Comparison of ENCODE assay signal across 31 mouse cellular contexts in the genomic region with DNA sequence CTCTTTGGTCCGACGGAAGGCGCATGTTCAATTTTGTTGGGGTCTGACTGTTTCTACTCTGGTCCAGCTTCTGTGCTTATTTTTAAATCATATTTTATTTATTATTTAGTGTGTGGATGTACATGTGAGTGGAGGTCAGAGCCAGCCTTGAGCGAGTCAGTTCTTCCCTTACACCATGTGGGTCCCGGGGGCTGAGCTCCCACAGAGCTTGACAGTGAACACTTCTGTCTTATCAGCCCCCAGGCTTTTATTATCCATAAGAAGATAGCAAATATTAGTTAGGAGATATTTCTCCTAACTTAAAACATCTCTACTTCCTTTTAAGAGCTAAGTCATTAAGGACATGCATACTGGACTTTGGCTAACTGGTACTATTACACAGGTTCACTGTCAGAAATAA.
"Had no signal": no experiment of that assay in that cellular context is flagged by ENCODE, and none has a peak within 500 bp of the region (broad histone marks: within the 10 kb centered on the region; RNA-seq: fewer than 3 reads in every experiment).

No protein-coding gene starts in this region.

- H3K9ac ChIP-seq: limb, embryonic 12.5 days; limb, embryonic 13.5 days; limb, embryonic 15.5 days; liver, embryonic 12.5 days; liver, embryonic 13.5 days; liver, embryonic 14.5 days; liver, embryonic 15.5 days; liver, postnatal 0 days; lung, embryonic 14.5 days; lung, embryonic 15.5 days; midbrain, embryonic 12.5 days; midbrain, embryonic 13.5 days; midbrain, embryonic 15.5 days had no signal

- H3K4me3 ChIP-seq: limb, embryonic 10.5 days; limb, embryonic 12.5 days; limb, embryonic 13.5 days; limb, embryonic 15.5 days; liver, embryonic 12.5 days; liver, embryonic 13.5 days; liver, embryonic 15.5 days; lung, embryonic 15.5 days; megakaryocyte, embryonic 14.5 days; midbrain, embryonic 10.5 days; midbrain, embryonic 12.5 days; midbrain, embryonic 13.5 days; midbrain, embryonic 15.5 days; myocyte had no signal

- H3K27me3 ChIP-seq: limb, embryonic 12.5 days; limb, embryonic 13.5 days; limb, embryonic 15.5 days; liver, embryonic 12.5 days; liver, embryonic 13.5 days; liver, embryonic 15.5 days; lung, embryonic 15.5 days; midbrain, embryonic 15.5 days had no signal

- H3K36me3 ChIP-seq: limb, embryonic 10.5 days; limb, embryonic 12.5 days; limb, embryonic 13.5 days; limb, embryonic 15.5 days; liver, embryonic 12.5 days; liver, embryonic 13.5 days; liver, embryonic 15.5 days; lung, embryonic 15.5 days; midbrain, embryonic 10.5 days; midbrain, embryonic 12.5 days; midbrain, embryonic 13.5 days; midbrain, embryonic 15.5 days had no signal

- DNase-seq: left cerebral cortex, postnatal 4 days; liver; liver, embryonic 13.5 days; liver, postnatal 0 days; lung, adult 18-20 months; lung, adult 2 months; lung, embryonic 14.5 days; lung, postnatal 10 days; lung, postnatal 14 days; lung, postnatal 36 days; lung, postnatal 4 days; midbrain, embryonic 14.5 days had no signal

- ATAC-seq: liver, embryonic 12.5 days; liver, postnatal 0 days; lung, postnatal 0 days; midbrain, embryonic 13.5 days; midbrain, embryonic 15.5 days; midbrain, embryonic 16.5 days had no signal

- H3K4me2 ChIP-seq: limb, embryonic 12.5 days; limb, embryonic 13.5 days; limb, embryonic 15.5 days; liver, embryonic 11.5 days; liver, embryonic 12.5 days; liver, embryonic 13.5 days; liver, embryonic 15.5 days; lung, embryonic 14.5 days; lung, embryonic 15.5 days; midbrain, embryonic 11.5 days; midbrain, embryonic 12.5 days; midbrain, embryonic 13.5 days; midbrain, embryonic 15.5 days had no signal

- H3K9me3 ChIP-seq: limb, embryonic 10.5 days; limb, embryonic 12.5 days; limb, embryonic 13.5 days; limb, embryonic 15.5 days; liver, embryonic 12.5 days; liver, embryonic 13.5 days; liver, embryonic 15.5 days; lung, embryonic 15.5 days; midbrain, embryonic 10.5 days; midbrain, embryonic 12.5 days; midbrain, embryonic 13.5 days; midbrain, embryonic 15.5 days had no signal

- H3K4me1 ChIP-seq: limb, embryonic 10.5 days; limb, embryonic 13.5 days; limb, embryonic 15.5 days; liver, embryonic 12.5 days; liver, embryonic 13.5 days; liver, embryonic 15.5 days; lung, embryonic 15.5 days; megakaryocyte, embryonic 14.5 days; midbrain, embryonic 10.5 days had no signal

- H3K27ac ChIP-seq: limb, embryonic 10.5 days; limb, embryonic 12.5 days; limb, embryonic 13.5 days; limb, embryonic 15.5 days; liver, embryonic 12.5 days; liver, embryonic 13.5 days; liver, embryonic 14.5 days; liver, embryonic 15.5 days; lung, embryonic 15.5 days; macrophage; midbrain, embryonic 10.5 days; midbrain, embryonic 12.5 days; midbrain, embryonic 13.5 days; midbrain, embryonic 15.5 days had no signal
